Mouse (Mus musculus) megakaryocyte, embryonic 14.5 days (primary cell): Measurements from ENCODE around the gene Srd5a3.

ENCODE experiments used
- FLI1 ChIP-seq: IDR thresholded peaks from 2 replicates; pipeline ENCODE4 v1.6.1; 2012; ENCODE audit warnings: low read length, inconsistent platforms, mixed read lengths
- GATA1 ChIP-seq: IDR thresholded peaks from 3 replicates; pipeline ENCODE4 v1.6.1; 2012; ENCODE audit warnings: mixed read lengths, low read length, inconsistent platforms, borderline replicate concordance

DNA sequence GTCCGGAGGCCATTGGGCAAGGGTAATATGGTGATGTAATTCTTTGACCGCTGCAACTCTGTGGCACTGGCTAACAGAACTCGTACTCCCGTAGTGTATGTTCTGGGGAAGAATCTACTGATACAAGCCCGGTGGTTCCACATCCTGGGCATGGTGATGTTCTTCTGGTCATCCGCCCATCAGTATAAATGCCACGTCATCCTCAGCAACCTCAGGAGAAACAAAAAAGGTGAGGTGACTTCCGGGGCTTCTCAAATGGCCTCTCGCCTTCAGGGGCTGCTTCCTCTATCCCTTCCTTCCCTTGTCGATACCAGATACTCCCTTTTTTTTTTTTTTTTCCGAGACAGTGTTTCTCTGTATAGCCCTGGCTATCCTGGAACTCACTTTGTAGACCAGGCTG, 13.4 kb downstream of the Srd5a3 start:
- TF ChIP-seq GATA1 (no peak), FLI1 (no peak)
